Mouse (Mus musculus): ENCODE results near the gene Fbxl15. TPM values are rescaled to one million over a fixed set of nuclear protein-coding genes. Genes with fewer than 3 reads are reported as not detected.

Gene Fbxl15
- polyA plus RNA-seq, 1 experiment from 2014 or later, result 9.9 TPM

DNA sequence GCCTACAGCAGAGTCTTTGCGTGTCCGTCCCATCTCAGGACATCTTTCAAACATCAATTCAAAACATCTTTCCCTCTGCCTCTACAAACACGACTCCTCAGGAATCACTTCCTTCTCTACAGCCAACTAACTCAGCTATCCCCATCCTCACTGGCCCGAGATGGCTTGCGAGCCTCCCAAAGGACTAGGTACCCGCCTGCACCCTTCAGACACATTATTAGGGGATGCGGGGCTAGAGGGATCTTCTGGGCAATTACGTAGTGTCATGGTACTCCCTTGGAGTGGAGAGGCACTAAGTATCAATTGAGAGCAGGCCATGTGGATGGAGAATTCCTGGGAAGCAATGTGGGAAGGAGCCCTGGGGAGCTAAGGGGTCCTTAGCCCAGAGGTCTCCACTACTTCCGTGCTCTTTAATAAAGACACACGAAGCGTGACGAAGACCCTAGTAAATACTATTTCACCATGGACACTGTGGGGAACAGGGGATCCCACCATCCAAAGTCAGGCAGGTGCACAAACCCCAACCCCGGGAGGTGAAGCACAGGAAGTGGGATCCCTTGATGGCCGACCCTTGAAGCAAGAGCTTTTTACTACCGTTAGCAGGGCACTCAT is 9.8 kb downstream of the Fbxl15 start:
- peaks cover 7% of the 10 kb centered on the region for H3K4me1 ChIP-seq (replicated peaks)
- H3K9me3 ChIP-seq (replicated peaks), result no peaks in the 10 kb centered on the region
- peak overlapping the region; percentile 78 for H3K4me2 ChIP-seq
- no peak for ATAC-seq (ENCODE audit: insufficient number of reproducible peaks, low FRiP score)
- peaks cover 7% of the 10 kb centered on the region; the same call in 1 of the 2 replicates for H3K27me3 ChIP-seq (replicated peaks)
- peak overlapping the region; percentile 78 for H3K9ac ChIP-seq
- no peaks in the 10 kb centered on the region for H3K36me3 ChIP-seq
- peak overlapping the region; percentile 74 for H3K4me3 ChIP-seq
- 41% methylated on average over 15 of the region's 15 CpGs for WGBS
- no peak overlapping the region for H3K27ac ChIP-seq (ENCODE audit: poor library complexity, severe bottlenecking)

DNA sequence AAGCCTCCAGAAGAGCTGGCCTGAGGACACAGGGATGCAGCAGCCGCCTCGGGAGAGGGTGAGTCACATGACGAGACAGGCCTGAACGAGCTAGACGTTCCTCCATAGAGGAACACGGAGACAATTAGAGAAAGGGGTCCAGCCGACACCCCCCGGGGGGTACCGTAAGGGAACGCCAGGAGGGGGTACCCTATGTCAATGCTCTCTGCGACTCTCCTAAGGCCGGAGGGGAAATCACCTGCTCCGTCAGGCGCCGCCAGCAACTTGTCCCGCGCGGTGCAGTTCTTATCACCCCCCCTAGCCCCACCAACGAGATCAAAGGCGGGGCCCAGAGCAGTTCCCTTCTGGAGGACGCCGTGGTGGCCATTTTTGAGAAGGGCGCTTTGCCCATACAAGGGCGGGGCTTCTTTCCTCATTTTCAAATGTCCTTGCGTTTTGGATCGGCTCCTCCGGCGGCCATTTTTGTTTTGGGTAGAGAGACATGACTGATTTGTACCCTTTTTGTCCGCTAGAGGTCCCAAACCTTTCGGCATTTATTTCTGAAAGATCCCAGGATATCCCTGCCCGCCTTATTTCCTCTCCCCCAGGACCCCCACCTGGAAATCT is 10.4 kb downstream of the Fbxl15 start, which contains the start of gene Cuedc2:
Cuedc2 (minus strand) TSS at position 372 of the 606 bp plus-strand sequence.
- Histone ChIP-seq H3K4me2 (peak within 1 kb of the TSS; percentile 78), H3K36me3 (no peaks in the 10 kb centered on the region), H3K27ac (ENCODE audit: poor library complexity, severe bottlenecking) (no peak within 1 kb of the TSS), H3K9ac (peak within 1 kb of the TSS; percentile 78), H3K4me3 (peak within 1 kb of the TSS; percentile 74), H3K27me3 (replicated peaks) (peaks cover 7% of the 10 kb centered on the region; the same call in 1 of the 2 replicates), H3K4me1 (replicated peaks) (peaks cover 7% of the 10 kb centered on the region), H3K9me3 (replicated peaks) (no peaks in the 10 kb centered on the region)
- under 1% methylated on average over 31 of the region's 31 CpGs for WGBS
- peak; percentile 91 for ATAC-seq (ENCODE audit: insufficient number of reproducible peaks, low FRiP score)

DNA sequence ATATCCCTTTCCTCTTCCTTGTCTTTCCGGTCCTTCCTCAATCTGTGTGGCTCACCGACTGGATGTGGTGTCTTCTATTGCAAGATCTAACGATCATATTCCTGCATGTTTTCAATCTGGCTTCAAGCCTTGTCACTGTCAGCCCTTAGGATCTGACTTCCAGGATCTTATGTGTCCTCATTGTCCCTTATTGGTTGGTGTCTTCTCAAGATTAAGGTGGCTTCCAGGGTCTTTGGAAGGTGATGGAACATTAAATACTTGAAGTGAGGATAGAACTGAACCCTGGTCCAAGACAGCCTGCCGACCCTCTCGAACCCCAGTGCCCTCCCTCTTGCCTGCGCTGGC is 10.9 kb downstream of the Fbxl15 start:
- Histone ChIP-seq H3K27ac (ENCODE audit: poor library complexity, severe bottlenecking) (no peak overlapping the region), H3K9ac (no peak overlapping the region), H3K4me2 (peak overlapping the region; percentile 55), H3K36me3 (no peaks in the 10 kb centered on the region), H3K27me3 (replicated peaks) (peaks cover 10% of the 10 kb centered on the region; the same call in 1 of the 2 replicates), H3K9me3 (replicated peaks) (no peaks in the 10 kb centered on the region), H3K4me1 (replicated peaks) (peaks cover 7% of the 10 kb centered on the region), H3K4me3 (peak overlapping the region; percentile 74)
- 53% methylated on average over 6 of the region's 6 CpGs for WGBS
- no peak for ATAC-seq (ENCODE audit: insufficient number of reproducible peaks, low FRiP score)

DNA sequence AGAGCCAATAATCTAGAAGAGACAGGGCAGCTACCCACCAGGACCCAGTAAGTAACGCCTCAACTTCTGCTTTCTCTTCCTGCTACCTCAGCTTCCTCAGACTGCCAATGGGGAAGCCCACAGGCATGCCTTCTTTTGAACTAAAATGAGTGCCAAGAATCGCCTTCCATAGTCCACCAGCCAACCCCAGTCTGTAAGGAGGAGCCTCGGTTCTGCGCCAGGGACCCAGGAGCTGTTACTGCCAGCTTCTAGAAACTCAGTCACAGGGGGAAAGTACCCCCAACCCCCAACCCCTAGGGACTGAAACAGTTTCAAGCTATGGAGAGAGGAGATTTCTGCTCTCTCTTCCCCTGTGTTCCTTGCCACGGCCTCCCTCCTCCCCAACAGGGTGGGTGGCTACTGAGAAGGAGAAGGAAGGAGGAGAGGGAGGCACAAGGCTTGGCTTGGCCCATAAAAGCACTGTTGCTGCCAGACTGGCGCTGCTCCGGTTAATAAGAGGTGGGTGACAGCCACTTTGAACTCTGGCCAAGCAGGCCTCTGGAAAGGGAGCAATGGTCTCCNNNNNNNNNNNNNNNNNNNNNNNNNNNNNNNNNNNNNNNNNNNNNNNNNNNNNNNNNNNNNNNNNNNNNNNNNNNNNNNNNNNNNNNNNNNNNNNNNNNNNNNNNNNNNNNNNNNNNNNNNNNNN is 11.4 kb downstream of the Fbxl15 start:
- no peak for ATAC-seq (ENCODE audit: insufficient number of reproducible peaks, low FRiP score)
- H3K27ac ChIP-seq (ENCODE audit: poor library complexity, severe bottlenecking), result no peak overlapping the region
- H3K27me3 ChIP-seq (replicated peaks), result peaks cover 12% of the 10 kb centered on the region; the same call in 1 of the 2 replicates
- no peak overlapping the region for H3K4me3 ChIP-seq
- 71% methylated on average over 7 of the region's 7 CpGs for WGBS
- H3K4me2 ChIP-seq, result peak overlapping the region; percentile 55
- H3K4me1 ChIP-seq (replicated peaks), result peaks cover 7% of the 10 kb centered on the region
- H3K9ac ChIP-seq, result no peak overlapping the region
- H3K36me3 ChIP-seq, result no peaks in the 10 kb centered on the region
- H3K9me3 ChIP-seq (replicated peaks), result no peaks in the 10 kb centered on the region

DNA sequence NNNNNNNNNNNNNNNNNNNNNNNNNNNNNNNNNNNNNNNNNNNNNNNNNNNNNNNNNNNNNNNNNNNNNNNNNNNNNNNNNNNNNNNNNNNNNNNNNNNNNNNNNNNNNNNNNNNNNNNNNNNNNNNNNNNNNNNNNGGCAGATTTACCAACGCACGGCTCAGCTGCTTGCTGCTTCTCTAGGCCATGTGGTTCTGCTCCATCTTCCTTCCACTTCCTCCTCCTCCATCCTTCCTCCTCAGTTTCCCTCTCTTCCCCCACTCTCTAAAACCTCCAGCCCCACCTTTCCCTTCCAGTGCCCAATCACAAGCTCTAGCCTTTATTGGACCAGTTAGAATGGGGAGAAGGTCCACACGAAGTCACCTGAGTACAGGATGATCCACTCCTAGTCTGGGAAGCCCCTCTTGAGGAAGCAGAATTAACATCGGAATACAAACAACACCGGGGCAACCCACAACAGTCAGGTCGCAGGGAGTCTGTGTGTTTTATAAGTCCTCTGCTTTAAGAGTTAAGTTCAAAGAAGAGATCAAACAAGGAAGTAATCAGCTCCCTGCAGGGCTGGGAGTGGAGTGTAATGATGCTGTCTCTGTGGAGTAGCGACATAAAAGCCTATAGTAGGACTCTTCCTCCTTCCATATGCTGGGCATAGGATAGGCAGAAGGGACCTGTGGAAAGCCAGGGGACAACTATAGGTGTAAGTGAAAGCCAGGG is 16.9 kb downstream of the Fbxl15 start:
- Histone ChIP-seq H3K4me1 (replicated peaks) (peaks cover 14% of the 10 kb centered on the region), H3K36me3 (no peaks in the 10 kb centered on the region), H3K4me3 (no peak overlapping the region), H3K4me2 (no peak overlapping the region), H3K9me3 (replicated peaks) (no peaks in the 10 kb centered on the region), H3K27ac (ENCODE audit: poor library complexity, severe bottlenecking) (no peak overlapping the region), H3K9ac (no peak overlapping the region), H3K27me3 (replicated peaks) (peaks cover 39% of the 10 kb centered on the region)
- WGBS, result 18% methylated on average over 7 of the region's 7 CpGs
- no peak for ATAC-seq (ENCODE audit: insufficient number of reproducible peaks, low FRiP score)

DNA sequence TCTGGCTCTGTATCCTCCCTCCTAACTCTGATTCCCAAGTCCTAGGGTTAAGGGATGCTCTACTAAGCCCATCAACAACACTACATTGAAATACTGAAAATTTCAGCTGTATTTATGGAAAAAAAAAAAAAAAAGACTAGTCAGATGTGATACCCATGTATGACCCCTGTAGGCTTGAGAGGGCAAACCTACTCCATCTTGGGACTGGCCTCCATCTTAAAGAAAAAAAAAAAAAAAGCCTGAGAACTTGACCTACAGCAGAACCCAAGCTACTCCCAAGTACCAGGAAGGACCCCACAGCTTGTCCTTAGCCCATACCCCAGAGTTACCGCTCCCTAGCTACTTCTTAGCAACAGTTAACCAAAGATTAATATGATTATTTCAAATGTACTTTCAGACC is 19.2 kb downstream of the Fbxl15 start:
- peaks cover 15% of the 10 kb centered on the region for H3K4me1 ChIP-seq (replicated peaks)
- H3K9ac ChIP-seq, result no peak overlapping the region
- H3K4me2 ChIP-seq, result no peak overlapping the region
- H3K27ac ChIP-seq (ENCODE audit: poor library complexity, severe bottlenecking), result no peak overlapping the region
- H3K4me3 ChIP-seq, result no peak overlapping the region
- no peaks in the 10 kb centered on the region for H3K9me3 ChIP-seq (replicated peaks)
- no peaks in the 10 kb centered on the region for H3K36me3 ChIP-seq
- WGBS, result 87% methylated on average over 1 of the region's 1 CpGs
- H3K27me3 ChIP-seq (replicated peaks), result peaks cover 53% of the 10 kb centered on the region
- ATAC-seq (ENCODE audit: insufficient number of reproducible peaks, low FRiP score), result no peak

DNA sequence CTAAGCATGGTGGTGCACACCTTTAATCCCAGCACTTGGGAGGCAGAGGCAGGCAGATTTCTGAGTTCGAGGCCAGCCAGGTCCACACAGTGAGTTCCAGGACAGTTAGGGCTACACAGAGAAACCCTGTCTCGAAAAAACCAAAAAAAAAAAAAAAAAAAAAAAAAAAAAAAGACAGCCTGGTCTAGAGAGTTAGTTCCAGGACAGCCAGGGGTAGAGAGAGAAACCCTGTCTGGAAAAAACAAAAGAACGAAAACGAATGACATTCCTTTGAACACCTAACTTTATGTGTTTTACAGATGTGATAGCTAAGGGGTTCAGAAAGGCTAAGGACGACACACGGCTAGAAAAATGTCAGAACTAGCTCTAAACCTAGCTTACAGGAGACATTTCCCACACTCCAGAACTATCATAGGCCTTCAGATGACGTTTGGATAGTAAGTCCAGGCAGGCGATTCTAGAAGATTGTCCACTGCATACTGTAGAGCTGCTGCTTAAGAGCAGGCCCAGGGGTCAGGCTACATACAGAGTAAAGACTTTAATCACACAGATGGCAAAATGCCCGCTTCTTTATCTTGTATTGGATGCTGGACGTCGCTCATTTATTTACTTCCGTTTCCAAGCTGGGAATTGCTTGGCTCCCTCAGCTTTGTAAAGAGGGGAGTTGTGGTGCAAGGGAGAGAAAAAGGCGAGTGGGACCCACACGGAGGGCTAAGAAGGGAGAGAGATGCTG is 20.1 kb downstream of the Fbxl15 start:
- Histone ChIP-seq H3K4me2 (peak overlapping the region; percentile 99), H3K9me3 (replicated peaks) (no peaks in the 10 kb centered on the region), H3K27me3 (replicated peaks) (peaks cover 55% of the 10 kb centered on the region), H3K27ac (ENCODE audit: poor library complexity, severe bottlenecking) (peak overlapping the region; percentile 15), H3K36me3 (no peaks in the 10 kb centered on the region), H3K4me3 (peak overlapping the region; percentile 80), H3K9ac (peak overlapping the region; percentile 84), H3K4me1 (replicated peaks) (peaks cover 15% of the 10 kb centered on the region)
- 30% methylated on average over 14 of the region's 14 CpGs for WGBS
- ATAC-seq (ENCODE audit: insufficient number of reproducible peaks, low FRiP score), result no peak

DNA sequence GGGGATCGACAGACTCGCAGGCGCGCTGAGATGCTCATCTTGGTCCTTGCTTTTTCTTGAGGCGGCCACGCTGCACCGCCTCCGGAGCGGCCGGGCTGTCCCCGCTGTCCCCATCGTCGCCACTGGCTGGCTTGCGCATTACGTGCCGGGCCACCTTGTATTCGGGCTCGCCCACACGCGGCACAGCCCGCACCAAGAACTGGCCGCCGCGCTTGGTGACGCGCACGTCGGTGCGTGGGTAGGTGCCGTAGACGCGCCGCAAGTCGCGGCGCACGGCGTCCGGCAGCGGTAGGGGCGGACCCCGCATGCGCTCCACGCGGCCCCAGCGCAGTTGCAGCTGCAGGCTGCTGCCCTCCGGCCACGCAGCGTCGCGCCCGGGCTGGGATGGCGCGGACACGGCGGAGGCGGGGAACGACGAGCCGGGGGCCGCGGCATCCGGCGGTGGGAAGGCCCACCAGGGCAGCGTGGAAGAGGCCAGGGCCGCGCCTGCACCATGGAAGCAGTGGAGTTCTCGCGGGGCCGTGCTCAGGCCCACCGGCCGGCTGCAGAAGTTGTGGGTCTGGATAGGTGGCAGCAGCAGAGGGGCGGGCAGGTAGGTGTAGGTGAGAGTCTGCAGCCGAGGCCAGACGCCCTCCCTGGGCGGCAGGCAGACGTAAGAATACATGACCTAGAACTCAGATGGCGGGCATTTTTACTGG is 20.9 kb downstream of the Fbxl15 start:
- peak overlapping the region; percentile 99 for H3K4me2 ChIP-seq
- H3K27ac ChIP-seq (ENCODE audit: poor library complexity, severe bottlenecking), result peak overlapping the region; percentile 15
- no peaks in the 10 kb centered on the region for H3K9me3 ChIP-seq (replicated peaks)
- WGBS, result 1% methylated on average over 78 of the region's 78 CpGs
- peaks cover 55% of the 10 kb centered on the region for H3K27me3 ChIP-seq (replicated peaks)
- peaks cover 15% of the 10 kb centered on the region for H3K4me1 ChIP-seq (replicated peaks)
- ATAC-seq (ENCODE audit: insufficient number of reproducible peaks, low FRiP score), result peak; percentile 76
- peak overlapping the region; percentile 80 for H3K4me3 ChIP-seq
- H3K9ac ChIP-seq, result peak overlapping the region; percentile 84
- no peaks in the 10 kb centered on the region for H3K36me3 ChIP-seq

DNA sequence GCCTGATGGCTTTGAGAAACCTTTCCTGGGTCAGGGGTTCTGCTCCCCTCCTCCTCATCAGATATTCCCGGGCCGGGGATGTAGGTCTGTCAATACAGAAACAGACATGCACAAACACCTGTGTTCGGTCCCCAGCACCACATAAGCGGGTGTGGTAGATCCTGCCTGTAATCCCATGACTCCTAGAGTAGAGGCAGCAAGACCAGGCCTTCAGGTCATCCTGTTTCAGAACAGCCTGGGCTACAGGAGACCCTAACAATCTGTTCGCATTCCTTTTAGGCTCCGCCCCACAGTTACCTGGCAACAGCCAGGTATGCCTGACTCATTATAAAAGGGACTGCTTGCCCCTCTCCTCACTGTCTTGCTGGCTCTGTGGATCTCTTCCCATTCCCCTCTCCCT is 21.6 kb downstream of the Fbxl15 start:
- Histone ChIP-seq H3K9ac (peak overlapping the region; percentile 84), H3K27me3 (replicated peaks) (peaks cover 56% of the 10 kb centered on the region), H3K4me3 (peak overlapping the region; percentile 80), H3K27ac (ENCODE audit: poor library complexity, severe bottlenecking) (no peak overlapping the region), H3K36me3 (no peaks in the 10 kb centered on the region), H3K4me2 (peak overlapping the region; percentile 99), H3K9me3 (replicated peaks) (no peaks in the 10 kb centered on the region), H3K4me1 (replicated peaks) (peaks cover 15% of the 10 kb centered on the region)
- 0 out of 2 replicates have a peak, but pooled peaks have one; percentile 30 for ATAC-seq (ENCODE audit: insufficient number of reproducible peaks, low FRiP score)
- WGBS, result 19% methylated on average over 6 of the region's 6 CpGs
